Mouse (Mus musculus) liver, embryonic 14.5 days (tissue): ENCODE measurements around the gene Rras2.

Experiments
- CTCF ChIP-seq: IDR thresholded peaks from 2 replicates; pipeline ENCODE4 v1.5.1; 2016; ENCODE audit warnings: antibody characterized with exemption, low read depth, control low read depth
- EP300 ChIP-seq: IDR thresholded peaks from 2 replicates; pipeline ENCODE4 v1.6.1; 2016; ENCODE audit warnings: antibody characterized with exemption, low read depth

DNA sequence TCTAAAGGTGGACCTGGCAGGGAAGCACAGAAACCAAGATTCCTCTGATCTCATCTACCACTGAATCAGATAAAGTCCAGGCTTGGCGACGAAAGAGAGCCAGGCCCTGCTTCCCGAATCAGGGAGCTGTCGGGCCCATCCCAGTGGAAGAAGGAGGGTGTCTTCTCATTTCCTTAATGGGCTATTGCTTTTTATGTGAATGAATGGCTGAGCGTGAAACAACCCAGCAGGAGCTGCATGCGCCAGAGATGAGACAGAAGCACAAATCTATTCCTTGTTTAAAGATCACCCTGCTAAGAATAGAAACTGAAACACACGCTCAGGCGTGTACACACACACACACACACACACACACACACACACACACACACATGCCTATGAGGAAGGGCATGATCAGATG is 14.7 kb upstream of the Rras2 start:
- no peak for TF ChIP-seq CTCF
- TF ChIP-seq EP300, result no peak
